Mouse (Mus musculus): ENCODE results near the gene Kdm4b.

Kdm4b gene

DNA sequence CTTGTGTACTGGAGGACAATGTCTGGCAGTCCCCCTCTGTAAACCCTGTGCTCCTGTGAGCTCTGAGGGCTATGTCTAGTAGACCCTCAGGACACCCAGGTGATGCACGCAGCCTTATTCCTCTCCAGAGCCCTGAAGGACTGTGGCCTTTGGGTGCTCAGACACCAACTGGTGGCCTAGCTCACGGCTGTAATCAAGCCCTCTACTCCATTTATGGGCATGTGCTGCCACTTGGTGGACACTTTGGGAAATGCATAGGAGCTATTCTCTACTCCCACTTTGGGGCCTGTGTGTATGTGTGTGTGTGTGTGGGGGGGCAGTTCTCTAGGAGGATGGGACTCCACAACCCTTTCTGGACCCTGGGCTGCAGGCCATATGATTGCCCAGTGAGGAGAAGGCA is 24.8 kb downstream of the Kdm4b start:
- DNase-seq = peak; percentile 88

DNA sequence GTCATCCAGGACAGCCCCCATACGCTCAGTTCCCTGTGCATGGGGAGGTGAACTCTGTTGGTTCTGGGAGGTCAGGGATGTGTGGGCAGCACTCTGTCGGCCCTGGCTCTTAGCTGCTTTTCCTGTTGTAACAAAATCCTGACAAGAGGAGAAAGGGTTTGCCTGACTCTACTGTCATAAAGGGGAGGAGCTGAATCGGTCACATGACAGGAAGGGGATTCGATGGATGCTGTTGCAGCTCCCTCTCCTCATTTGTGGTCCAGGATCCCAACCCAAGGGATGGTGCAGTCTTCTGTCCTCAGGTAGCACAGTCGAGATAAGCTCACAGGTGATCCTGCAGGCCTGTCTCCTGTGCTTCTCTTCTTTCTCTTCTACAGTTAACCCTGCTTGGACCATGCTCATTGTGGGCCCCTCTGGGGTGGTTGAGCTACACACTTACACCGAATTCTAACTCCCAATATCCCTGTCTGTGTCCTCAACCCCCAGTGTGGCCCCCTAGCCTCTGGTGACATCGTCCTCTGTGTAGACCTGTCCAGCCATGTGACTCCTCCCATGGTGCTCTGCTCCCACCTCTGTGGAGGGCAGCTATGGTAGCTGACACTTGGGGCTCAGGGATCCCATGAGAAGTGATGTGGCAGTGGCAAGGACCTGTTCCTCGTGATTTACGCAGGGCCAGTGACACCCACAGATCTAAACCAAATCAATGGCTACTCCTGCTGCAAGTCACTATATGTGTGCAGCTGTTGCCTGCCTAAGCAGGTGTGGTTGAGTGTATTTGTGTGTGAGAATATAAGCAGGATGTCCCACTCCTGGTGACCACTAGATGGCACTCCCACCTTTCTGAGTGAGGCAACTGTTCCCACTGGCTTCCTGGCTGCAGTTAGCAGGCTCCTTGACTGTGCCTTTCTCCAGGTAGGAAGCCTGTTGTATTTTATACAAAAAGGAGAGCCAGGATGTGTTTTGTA is 31.3 kb downstream of the Kdm4b start:
- peak; percentile 87 for DNase-seq

DNA sequence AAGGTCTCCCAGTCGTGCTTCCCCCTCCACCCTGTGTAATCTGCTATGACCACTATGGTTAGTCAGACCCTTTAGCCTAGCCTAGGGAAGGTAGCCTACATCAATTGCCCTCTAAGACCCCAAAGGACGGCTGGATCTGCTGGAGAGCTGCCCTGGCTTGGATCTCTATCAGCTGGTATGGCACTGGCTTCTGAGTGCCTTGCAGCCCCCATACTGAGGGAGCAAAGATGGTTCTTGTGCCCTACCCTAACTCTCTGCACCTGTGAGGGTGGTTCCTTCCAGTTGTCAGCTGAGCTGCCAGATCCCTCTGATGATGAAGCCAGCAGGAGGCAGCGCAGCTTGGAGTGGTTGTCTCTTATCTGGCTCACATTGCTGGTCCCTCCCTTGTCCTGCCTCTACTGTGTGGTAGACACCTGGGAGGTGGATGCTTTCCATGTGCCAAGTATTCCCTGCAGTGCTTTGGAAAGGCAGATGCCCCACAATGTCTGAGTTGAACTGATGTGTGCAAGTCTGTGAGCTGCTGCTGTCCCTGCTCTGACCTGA is 33.4 kb downstream of the Kdm4b start:
- DNase-seq = no peak

DNA sequence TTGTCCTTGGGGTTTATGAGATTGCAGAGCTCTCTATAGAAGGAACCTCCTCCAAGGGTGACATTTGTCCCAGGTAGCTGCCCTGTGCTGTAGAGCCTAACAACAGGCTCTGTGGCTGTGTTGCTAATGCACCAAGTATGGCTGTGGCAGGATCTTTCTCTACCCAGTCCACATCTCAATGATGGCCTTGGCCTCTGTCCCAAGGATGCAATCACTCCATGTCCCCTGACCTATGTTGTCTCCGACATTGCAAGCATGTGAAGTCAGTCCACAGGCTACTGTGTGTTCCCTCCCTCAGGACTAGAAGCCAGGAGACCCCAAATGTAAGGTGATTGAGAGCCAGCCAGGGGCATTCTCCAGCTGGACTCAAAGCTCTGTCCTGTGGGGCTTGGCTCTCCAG is 34.0 kb downstream of the Kdm4b start:
- no peak for DNase-seq

DNA sequence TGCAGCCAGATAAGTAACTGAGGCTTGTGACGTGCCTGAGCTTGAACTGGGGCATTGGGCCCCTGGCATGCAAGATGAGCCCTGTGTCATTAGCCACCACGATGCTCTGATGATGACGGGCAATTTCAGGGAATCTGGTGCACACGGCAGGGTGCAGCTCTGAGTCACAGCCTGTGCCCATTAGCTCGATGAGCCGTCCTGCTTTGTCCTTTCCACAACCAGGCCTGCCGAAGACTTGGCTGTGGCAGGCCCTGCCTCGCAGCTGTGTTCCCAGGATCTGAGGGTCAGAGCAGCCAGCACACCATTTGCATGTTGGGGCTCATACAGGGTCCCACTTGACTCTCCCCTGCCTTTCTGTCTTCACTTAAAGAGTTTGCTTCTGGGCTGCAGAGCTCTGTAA is 34.6 kb downstream of the Kdm4b start:
- peak; percentile 86 for DNase-seq

DNA sequence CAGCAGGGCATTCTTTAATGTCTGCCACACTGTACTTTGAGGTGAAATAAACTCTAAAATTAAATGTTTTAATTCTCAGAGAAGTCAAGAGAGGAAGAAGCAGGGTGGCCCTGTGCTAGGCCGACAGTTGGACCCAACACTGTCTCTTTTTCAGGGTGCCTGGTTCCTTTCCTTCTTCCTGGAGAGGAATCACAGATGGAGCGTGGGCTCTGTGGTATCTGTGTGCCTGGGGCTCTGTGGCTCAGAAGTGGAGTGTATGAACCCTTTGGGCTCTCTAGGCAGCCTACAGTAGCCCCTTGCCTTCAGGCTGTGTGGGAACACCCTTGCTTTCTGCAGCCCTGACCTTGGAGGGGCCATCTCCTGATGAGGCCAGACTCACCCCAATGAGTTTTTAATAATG is 35.7 kb downstream of the Kdm4b start:
- no peak for DNase-seq

DNA sequence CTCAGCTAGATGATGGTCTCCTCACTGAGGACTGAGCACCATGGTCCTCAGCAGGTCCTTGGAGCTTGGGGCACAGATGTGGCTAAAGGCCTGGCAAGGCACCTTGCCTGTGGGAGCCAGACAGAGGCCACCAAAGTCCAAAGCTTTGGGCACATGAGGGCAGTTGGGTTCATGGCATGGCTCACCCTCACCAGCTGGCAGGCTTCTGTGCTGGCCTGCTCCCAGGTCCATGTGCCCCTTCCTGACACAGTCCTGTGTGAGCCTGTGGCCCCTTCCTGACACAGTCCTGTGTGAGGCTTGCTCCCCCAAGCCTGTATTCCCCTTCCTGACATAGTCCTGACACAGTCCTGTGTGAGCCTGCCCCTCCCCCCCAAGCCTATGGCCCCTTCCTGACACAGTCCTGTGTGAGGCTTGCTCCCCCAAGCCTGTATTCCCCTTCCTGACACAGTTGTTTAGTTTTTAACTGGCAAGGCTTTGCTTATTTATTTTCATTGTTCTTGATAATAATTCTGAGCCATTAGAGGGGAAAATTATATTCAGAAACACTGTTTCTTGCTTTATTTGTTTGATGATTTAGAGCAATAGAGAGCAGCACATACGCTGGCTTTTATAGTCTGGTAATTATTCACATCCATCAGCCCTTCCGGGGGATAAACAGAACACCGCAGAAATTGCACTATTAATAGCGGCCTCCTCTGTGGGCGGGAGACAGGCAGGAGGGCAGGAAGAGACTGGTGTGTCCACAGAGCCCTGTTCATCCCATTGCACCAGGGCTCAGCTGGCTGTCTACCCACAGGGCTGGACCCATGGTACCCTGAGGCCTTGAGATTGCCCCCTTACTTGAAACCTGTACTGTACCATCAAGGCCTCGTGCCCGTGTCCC is 40.2 kb downstream of the Kdm4b start:
- no peak for DNase-seq

DNA sequence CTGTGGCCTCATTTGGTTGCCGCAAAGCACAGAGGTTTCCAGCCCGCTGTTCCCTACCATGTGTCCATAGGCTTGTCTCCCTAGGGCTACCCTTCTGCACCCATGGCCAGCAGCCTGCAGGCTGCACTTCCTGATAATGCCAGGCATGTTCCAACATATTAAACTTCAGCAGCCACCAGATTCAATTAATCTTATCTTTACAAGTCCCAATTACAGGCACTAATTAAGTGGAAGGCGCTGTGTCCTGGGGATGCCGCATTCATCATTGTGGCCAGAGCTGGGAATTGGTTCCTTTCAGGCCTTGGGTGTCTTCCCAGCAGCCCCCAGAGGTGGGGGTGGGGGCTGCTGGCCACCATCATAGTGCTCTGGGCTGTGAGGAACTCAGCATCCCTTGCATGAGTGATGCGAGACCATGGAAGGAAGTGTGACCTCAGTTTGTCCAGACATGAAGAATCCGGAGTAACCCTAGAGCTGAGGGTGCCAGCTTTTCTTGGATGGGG is 42.5 kb downstream of the Kdm4b start:
- peak; percentile 46 for DNase-seq

DNA sequence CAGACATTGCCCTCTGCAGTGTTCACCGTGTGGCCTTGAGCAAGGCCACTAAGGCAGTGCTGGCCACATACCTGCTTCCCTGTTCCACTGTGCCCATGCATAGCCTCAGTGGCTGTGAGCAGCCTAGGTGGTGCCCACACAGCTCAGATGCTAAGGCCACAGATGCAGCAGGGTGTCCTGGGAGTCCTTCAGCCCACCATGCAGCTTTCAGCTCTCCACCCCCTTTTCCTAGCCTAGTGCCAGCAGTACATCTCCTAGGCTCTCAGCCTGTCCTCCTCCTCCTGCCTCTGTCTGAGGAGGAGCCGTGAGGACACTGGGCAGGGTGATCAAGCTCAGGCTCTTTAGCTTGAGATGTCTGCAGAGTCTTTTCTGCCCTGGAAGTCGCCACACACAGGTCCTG is 44.2 kb downstream of the Kdm4b start:
- DNase-seq = no peak

DNA sequence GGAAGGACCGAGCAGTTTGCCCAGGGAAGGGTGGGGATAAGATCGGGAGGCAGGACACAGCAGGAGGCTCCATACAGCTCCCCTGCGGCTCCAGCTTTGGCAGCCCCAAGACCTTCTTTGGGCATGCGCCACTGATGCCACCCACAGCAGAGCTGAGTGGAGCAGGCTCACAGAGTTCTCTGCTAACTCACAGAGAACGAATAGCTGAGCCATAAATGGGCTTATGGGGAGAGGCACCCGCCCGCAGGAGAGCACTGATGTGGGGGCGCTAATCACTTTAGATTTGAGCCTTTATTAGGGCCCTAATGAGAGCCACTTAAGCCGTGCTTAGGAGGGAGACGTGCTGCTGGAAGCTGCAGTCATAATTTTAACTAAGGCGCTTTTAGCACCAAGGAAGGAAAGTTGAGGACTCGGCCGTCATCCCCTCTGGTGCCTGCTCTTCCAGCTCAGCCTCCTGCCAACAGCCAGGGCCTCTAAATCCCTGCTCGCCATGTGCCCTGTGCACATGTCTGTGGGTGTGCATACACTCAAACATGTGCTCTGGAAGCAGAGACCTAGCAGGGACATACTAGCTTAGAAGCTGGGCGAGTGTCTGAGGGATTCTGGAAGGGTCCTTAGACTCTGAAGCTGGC is 45.3 kb downstream of the Kdm4b start:
- DNase-seq = peak; percentile 72

DNA sequence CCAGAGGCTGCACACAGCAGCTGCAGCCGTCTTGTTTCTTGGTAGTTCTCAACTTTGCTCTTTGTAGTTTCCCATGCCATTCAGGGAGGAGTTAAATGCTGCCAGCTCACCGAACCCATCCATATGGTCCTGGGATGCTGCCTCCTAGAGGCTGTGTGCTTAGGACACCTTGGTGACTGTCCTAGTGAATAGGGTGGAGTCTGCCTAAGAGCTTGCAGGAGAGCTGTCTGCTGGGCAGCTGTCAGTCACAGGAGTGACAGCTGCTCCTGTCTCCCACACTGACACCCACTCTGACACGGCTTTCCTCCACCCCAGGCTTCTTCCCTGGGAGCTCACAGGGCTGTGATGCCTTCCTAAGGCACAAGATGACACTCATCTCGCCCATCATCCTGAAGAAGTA is 46.2 kb downstream of the Kdm4b start:
- DNase-seq = peak; percentile 39

DNA sequence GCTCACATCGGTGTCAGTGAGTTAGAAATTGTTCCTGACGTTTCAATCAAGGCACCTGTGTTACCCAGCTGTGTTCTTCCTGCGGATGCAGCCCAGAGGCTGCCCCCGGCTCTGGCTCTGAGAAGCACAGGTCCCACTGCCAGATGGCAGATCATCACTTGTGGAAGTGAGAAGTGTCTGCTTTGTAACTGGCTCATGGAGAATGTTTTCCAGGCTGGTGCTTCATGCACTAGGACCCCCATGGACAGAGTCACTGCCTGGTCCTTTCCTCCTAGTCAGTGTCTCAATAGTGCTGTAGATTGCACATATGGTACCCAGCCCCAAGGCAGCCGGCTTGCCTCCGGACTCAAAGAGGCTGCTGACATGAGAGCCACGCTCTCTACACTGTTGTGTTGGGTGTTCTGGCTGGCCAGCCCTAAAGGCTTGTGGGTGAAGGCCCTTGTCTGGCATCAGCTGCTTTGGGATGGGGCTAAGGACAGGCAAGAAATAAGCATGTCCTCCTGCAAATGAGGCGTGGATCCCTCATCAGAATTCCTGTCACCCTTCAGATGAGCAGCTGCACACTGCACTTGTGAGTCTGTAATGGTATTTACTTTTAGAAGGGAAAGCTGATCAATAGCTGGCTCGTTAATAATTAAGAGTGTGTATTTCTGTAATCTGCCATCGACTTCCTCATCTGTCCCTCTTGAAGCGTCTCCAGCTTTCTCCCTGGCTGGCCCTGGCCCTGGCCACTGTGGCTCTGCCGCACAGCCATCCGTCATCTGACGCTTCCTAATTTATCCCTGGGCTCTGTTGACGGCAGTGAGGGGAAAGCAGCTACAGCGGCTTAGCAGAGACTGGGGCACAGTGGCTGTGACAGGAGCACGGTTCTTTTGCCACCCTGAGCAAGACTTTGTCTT is 47.5 kb downstream of the Kdm4b start:
- peak; percentile 30 for DNase-seq

DNA sequence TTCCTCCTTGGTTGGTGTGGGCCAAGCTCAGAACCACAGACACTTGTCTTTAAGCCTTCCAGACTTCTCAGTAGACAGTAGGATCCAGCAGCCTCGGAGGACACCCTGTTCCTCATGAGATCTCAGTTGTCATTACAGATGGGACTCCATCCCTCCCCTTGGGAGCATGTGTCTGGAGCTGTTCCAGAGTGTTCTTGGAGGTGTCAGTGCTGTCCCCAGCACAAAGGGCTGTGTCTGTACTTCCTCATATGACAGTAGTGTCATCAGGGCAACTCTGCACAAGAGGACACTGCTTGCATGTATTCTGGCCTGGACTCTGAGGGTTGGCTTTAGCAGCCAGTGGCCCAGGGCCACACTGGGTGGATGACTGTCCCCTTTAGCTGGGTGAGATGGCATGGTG is 49.0 kb downstream of the Kdm4b start:
- DNase-seq = no peak

DNA sequence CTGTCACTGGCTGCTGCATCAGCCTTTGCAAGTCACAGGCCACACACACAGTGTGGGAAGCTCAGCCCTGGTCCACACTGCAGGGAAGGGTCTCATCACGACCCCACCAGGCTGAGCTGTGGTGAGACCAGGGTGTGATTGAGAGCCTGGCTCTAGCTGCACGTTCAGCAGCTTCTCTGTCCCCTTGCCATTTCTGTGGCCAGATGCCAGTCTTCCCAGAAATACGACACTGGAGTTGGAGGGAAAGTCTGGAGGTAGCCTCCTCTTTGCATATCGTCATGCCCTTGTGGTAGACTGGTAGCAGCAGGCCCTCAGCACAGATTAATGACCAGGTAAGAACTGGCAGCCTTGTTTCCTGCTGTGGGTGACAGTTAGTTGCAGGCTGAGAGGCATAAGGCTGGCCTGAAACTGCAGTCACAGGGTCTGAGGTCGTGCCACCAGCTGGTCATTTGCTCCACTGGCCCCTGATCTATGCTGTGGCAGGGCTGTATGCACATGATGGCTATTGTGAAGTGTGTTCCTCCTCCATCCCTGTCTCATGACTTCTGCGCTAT is 53.5 kb downstream of the Kdm4b start:
- DNase-seq = peak; percentile 36

DNA sequence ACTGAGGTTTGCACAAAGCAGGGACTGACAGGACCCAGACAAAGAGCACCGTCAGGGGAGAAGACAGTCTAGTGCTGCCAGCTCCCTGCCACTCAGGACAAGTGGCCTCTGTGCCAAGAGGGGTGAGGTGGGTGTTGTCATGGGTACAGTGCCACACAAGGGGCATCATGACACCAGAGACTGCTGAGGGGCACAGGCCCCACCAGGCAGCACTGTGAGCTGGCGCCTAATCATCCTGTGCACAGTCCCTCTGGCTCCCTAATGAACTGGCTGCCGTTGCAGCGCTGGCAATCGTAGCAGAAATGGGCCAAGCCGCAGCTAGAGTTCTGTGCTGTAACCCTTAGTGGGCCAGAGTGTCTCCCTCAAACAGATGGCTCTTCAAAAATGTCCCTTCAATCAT is 54.4 kb downstream of the Kdm4b start:
- peak; percentile 92 for DNase-seq

DNA sequence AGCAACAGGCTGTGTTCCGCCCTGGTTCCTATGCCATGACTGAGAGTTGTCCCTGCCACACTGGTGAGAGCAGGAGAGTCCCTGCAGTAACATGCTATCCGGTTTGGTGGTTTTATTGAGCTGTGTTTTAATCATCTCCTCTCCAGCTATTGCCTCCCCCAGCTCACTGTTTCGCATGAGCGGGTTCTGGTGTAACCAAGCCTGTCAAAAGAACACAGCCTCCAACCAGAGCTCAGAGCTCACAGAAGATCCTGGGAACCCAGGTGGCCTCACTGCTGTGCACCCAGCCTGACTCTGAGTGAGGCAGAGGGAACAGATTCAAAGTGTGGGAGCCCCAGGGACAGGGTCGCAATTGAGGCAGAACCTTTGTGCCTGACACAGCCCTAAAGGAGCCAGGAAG is 55.3 kb downstream of the Kdm4b start:
- peak; percentile 30 for DNase-seq

DNA sequence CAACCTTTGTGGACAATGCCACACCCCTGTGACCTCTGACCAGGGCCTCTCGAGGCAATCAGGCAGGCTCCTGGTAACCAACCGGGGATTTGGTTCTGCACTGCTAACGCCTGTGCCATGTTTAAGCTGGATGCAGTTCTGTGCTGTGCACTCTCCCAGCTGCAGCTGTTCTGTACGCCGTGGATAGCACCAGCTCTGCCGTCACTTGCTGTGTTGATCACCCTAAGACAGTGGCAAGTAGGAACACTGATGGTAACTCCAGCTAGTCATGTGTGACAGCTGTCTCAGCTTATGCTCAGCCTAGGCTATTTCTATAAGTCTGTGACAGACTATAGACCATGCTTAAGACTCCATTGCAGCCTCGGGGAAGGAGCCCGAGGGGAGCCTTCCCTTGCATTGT is 57.1 kb downstream of the Kdm4b start:
- DNase-seq = no peak

DNA sequence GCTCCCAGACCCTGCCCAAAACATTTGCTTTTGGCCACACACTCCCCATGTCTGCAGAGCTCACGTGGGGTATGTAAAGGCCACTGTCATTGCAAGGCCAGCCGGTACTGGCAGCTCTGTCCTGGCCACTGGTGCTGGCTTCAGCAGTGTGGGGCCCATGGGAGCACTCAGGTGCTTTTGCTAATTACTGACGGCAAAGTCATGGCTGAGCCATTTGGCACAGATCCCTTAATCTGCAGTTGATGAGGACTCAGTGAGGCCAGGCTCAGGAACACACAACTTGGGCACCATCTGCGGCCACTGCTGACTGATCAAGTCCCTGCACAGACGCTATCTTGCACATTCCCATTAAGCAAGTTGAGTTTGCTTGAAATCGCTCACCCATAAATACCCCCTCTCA is 59.0 kb downstream of the Kdm4b start:
- peak; percentile 48 for DNase-seq

DNA sequence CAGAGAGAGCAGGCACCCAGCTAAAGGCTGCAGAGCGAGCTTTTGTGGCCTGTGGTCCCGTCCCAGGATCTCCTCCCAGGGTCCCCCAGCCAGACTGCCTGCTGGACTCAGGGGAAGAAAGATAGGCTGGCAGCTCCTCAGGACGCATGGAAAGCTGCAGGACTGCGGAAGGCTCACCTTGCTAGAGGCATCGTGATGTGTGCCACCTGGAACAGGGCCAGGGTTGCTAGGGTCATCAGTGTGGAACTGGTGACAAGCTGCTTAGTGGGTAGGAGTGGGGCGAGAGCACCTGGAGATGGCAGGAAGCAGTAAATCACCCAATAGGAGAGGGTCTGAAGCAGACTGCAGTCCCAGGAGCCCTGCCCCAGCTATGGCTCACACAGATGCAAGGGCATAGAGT is 61.8 kb downstream of the Kdm4b start:
- DNase-seq = no peak

DNA sequence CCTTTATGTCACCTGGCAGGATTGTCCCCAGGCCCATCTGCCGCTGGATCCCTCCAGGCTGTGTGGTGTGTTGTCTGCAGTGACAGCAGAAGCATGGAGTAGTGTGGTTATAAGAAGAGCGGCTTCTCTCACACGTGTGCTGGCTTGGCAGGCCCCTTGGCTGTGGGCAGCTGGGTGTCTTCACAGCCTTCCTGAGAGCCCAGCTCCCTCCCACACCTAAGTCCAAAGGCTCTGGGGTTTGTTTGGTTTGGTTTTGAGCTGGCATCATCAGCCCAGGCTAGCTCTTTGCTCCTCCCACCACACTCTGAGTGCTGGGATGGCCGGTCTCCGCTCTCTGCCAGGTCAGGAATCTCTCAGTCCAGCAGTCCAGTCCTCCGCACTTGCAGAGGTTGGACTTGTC is 67.4 kb downstream of the Kdm4b start:
- no peak for DNase-seq

DNA sequence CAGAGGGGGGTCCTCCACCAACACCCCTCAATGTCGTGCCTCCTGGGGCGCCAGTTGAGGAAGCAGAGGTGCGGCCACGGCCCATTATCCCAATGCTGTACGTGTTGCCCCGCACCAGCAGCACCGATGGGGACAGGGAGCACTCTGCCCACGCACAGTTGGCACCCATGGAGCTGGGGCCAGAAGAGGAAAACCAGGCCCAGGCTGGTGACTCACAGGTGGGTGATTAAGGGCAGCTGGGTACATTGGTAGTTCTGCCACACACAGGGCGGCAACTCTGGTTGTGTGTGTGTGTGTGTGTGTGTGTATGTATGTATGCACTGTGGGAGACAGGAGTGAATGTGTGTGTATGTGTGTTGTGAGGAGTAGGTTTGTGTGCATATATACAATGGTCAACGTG is 68.0 kb downstream of the Kdm4b start:
- DNase-seq = no peak

DNA sequence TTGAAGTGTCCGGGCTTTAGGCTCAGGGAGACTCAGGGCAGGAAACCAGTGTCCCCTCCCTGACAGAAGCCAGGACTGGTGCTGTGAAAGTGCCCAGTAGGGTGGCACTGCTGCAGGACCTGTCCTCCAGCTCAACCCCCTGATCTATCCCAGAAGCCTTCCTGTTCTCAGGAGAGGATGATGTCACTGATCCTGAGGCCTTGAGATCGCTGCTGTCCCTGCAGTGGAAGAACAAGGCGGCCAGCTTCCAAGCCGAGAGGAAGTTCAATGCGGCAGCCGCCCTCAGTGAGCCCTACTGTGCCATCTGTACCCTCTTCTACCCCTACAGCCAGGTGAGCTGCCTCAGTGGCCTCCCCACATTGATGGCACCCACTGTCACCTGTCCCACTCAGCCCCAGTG is 70.2 kb downstream of the Kdm4b start:
- no peak for DNase-seq
